Mouse (Mus musculus) heart, postnatal 14 days (tissue): ENCODE measurements around the gene Rhcg. TPM values are rescaled to one million over a fixed set of nuclear protein-coding genes. Genes with fewer than 3 reads are reported as not detected.

ENCODE experiments used
- DNase-seq, 2 experiments: peaks; one replicate each; pipeline ENCODE4 v3.0.0; 2021 to 2022
- intact Hi-C: fragments of 180-260 bp; cut with DNase I; formaldehyde crosslinking; loops from one replicate; pipeline ENCODE4 v1.15.1; 2025
- total RNA-seq, 2 experiments: library from RNA; stranded (reverse); gene quantifications; 2 replicates each; pipeline ENCODE4 v1.2.3; 2021

Gene Rhcg
- total RNA-seq, 2 experiments from 2014 or later, result not detected

GRCm38 (mm10) chr7:79558698-79559097 lies 58.8 kb downstream of the Rhcg start:
- intact Hi-C loops, result no loop called here
- DNase-seq, result no peak

- intact Hi-C loops, result no loop called here
- DNase-seq, result no peak
These were observed 59.7 kb downstream of the Rhcg start for GRCm38 (mm10) chr7:79557728-79558221.

- intact Hi-C loops, result no loop called here
- DNase-seq, result peak; percentile 14 to 54
These were observed 62.0 kb downstream of the Rhcg start for GRCm38 (mm10) chr7:79555368-79556034.

- DNase-seq, result peak in 1 of 2 experiments; percentile 17
- intact Hi-C loops, result no loop called here
These were observed 64.8 kb downstream of the Rhcg start for GRCm38 (mm10) chr7:79552702-79553101.

- no peak for DNase-seq
- intact Hi-C loops, result loop anchor here (5.0 kb wide), 1 partner anchor 52 kb away; no protein-coding TSS in a partner anchor
These were observed 68.4 kb downstream of the Rhcg start for GRCm38 (mm10) chr7:79548893-79549555.

GRCm38 (mm10) chr7:79547092-79547491 lies 70.4 kb downstream of the Rhcg start:
- peak; percentile 75 to 83 for DNase-seq
- intact Hi-C loops, result loop anchor here (1.0 to 5.0 kb wide), 2 partner anchors 48 to 50 kb away; no protein-coding TSS in a partner anchor

- no peak for DNase-seq
- intact Hi-C loops, result loop anchor here (5.0 kb wide), 1 partner anchor 48 kb away; no protein-coding TSS in a partner anchor
These were observed 72.4 kb downstream of the Rhcg start for GRCm38 (mm10) chr7:79545066-79545400.

GRCm38 (mm10) chr7:79544281-79545065 lies 73.0 kb downstream of the Rhcg start:
- intact Hi-C loops, result loop anchor here (5.0 kb wide), 1 partner anchor 47 kb away; no protein-coding TSS in a partner anchor
- DNase-seq, result no peak

Other genes starting within 250 kb of the Rhcg start
- not detected for gene Rlbp1, start 230.6 kb downstream of the Rhcg start, total RNA-seq
- 1 to 10 TPM in 1 of 2 experiments, under 1 TPM in 1; 0.55 to 1.5 TPM for gene Fanci, start 225.7 kb downstream of the Rhcg start, total RNA-seq
- gene Polg, start 151.3 kb downstream of the Rhcg start, total RNA-seq, result 10 to 100 TPM; 51.4 to 54.7 TPM
- gene Ticrr, start 42.5 kb upstream of the Rhcg start, total RNA-seq, result 1 to 10 TPM in 1 of 2 experiments, under 1 TPM in 1; 0.29 to 1.2 TPM
- 1 to 10 TPM; 2.2 to 2.5 TPM for gene Kif7, start 98.1 kb upstream of the Rhcg start, total RNA-seq
- gene Plin1, start 115.2 kb upstream of the Rhcg start, total RNA-seq, result 10 to 100 TPM in 1 of 2 experiments, 1 to 10 TPM in 1; 5.0 to 24.7 TPM
- 10 to 100 TPM; 13.8 to 14.8 TPM for gene Pex11a, start 125.5 kb upstream of the Rhcg start, total RNA-seq
- under 1 TPM; 0.12 to 0.24 TPM for gene Wdr93, start 125.5 kb upstream of the Rhcg start, total RNA-seq
- not detected for gene Mesp1, start 176.1 kb upstream of the Rhcg start, total RNA-seq
- gene Mesp2, start 193.1 kb upstream of the Rhcg start, total RNA-seq, result under 1 TPM; 0.10 to 0.19 TPM
- 10 to 100 TPM; 21.4 to 25.3 TPM for gene Anpep, start 243.4 kb upstream of the Rhcg start, total RNA-seq